Mouse (Mus musculus) embryonic stem cell, embryonic (primary cell): ENCODE results near the gene Elavl2.

Experiments used
- CTCF ChIA-PET, 4 experiments: fragments of 300-600 bp in 2 of 4; fragments of 350-600 bp in 2 of 4; sonication (Branson Sonifier 250); formaldehyde crosslinking; loops; one replicate each; lab custom pipeline; 2022; ENCODE audit warnings: inconsistent platforms in 2 of 4; lab: Charles Lee
- POLR2A ChIA-PET, 4 experiments: fragments of 300-600 bp in 2 of 4; fragments of 350-600 bp in 2 of 4; sonication (Branson Sonifier 250); formaldehyde crosslinking; loops; one replicate each; lab custom pipeline; 2022; ENCODE audit warnings: antibody characterized with exemption in 4 of 4, inconsistent platforms in 1 of 4; lab: Charles Lee

Gene Elavl2

GRCm38 (mm10) chr4:91243896-91244295 is 156.7 kb downstream of the Elavl2 start:
- POLR2A ChIA-PET: no interaction called here
- CTCF ChIA-PET: no interaction called here

DNA sequence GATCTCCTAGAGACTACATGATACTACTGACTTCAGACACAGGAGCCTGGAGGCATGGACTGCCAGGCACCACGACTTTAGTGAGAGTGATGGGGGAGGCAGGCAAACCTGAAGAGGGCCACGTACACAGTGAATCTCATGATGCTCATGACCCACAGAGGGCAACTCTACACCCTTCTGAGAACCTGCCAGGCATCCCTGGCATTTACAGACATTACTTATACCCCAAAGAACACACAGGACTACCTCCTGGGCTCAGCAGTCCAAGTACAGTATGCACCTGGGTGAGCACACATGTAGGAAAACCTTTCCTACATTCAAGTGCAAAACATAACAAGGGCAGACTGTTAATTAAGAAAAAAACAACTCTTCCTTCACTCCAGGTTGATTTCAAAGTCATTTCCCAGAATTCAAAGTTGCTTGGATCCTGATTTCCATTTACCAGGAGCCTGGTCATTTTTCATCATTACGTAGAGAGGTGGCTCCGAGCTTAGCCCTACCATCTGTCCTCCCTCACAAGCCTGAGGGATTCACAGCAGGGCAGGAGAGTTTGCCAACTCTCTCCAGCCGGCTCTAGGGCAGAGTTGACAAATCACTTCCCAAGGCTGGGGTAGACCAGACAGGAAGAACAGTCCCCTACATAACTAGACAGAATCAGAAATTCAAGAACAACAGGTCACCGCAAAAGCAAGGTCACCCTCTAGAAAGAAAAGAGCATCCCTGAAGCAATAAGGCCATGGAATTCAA is 161.7 kb downstream of the Elavl2 start:
- ChIA-PET POLR2A (interaction anchor here in 1 of 4 experiments (0.5 kb wide), 1 partner anchor 23 kb away, joined by 7 read pairs; no protein-coding TSS in a partner anchor), CTCF (no interaction called here)

DNA sequence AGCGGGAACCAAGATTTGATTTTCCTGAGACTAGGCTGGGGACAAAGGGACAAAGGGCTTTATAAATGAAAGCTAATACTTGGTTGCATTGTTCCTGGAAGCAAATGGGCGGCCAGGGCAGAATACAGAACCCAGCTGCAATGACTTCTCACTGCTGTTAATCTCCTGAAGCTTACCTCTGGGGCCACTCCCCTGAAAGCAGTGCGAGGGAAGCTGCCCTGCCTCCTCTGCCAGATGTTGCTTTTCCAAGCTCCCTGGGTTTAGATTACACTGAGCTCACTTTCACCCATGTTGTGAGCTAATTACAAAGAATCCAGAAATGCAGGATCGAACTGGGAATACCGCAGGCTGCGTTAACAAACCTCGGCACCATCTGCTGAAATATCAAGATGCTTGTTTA is 163.6 kb downstream of the Elavl2 start:
- ChIA-PET CTCF (interaction anchor here in 1 of 4 experiments (0.6 kb wide), 1 partner anchor 46 kb away, joined by 3 read pairs; no protein-coding TSS in a partner anchor), POLR2A (interaction anchor here in 1 of 4 experiments (0.8 kb wide), 1 partner anchor 9 kb away, joined by 3 read pairs; no protein-coding TSS in a partner anchor)

DNA sequence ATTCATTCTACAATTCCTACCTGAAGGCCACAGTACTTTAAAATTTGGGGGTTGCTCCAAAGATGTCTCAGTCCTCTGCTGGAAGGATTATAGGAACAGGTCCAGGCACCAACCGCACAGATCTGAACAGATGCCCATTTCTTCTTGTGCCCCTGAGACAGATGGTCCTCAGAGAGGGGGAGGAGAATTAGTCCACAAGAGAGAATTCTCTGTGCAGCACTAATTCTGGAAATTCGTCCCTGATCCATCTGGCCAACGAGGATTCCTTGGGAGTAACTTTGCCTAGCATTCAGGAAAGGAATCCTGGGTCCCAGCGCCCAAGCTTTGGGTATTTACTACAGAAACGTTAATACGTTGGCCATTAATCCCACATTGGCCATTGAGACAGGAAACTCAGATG is 165.6 kb downstream of the Elavl2 start:
- CTCF ChIA-PET: no interaction called here

GRCm38 (mm10) chr4:91233599-91233998 is 167.0 kb downstream of the Elavl2 start:
- ChIA-PET CTCF (no interaction called here), POLR2A (no interaction called here)

More for the DNA sequence above, 165.6 kb downstream of the Elavl2 start:
- POLR2A ChIA-PET: no interaction called here

GRCm38 (mm10) chr4:91230439-91230863 is 170.1 kb downstream of the Elavl2 start:
- CTCF ChIA-PET: no interaction called here
- POLR2A ChIA-PET: interaction anchor here in 1 of 4 experiments (0.7 kb wide), 1 partner anchor 64 kb away, joined by 7 read pairs; no protein-coding TSS in a partner anchor

DNA sequence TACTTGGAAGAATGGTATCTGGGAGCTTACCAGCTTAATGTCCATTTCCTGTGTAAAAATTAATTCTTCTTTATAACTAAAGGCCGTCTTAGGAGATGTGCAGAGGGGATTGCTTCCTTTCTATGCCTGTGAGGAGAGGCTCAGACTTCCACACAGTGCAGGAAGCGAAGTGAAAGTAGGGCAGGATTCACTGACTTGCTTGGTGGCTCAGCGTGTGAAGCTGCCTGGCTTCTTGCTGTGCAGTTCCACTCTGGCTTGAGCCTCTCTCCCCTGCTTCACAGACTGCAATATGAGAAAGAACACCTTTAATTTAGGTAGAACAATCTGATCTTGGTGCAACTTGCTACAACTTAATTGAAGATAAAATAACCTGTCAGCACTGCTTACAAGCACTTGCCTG is 172.2 kb downstream of the Elavl2 start:
- ChIA-PET CTCF (no interaction called here), POLR2A (no interaction called here)

DNA sequence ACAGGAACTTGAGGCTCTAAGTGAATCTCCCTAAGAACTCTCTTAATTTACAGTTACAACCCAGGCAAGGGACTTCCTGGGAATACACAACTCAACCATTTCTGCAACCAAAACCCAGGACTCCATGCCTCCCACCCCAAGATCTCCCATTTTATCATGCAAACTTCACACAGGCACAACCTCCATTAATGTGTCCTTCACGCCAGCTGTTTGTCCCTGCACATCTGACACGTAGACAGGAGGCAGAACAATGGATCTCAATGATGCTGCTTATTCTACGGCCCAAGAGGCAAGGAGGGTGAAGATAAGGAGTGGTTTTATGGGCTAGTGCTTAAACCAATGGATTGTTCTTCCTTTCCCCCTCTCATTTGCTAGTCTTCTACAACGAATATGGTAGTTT is 176.8 kb downstream of the Elavl2 start:
- POLR2A ChIA-PET: interaction anchor here in 2 of 4 experiments (0.8 to 0.9 kb wide), 2 partner anchors 10 to 153 kb away, joined by 3 to 4 read pairs; no protein-coding TSS in a partner anchor
- CTCF ChIA-PET: no interaction called here

- POLR2A ChIA-PET: no interaction called here
- CTCF ChIA-PET: no interaction called here
Measured at GRCm38 (mm10) chr4:91219322-91219721, 181.3 kb downstream of the Elavl2 start.

GRCm38 (mm10) chr4:91213917-91214316 is 186.7 kb downstream of the Elavl2 start:
- POLR2A ChIA-PET: interaction anchor here in 1 of 4 experiments (0.6 kb wide), 1 partner anchor 9 kb away, joined by 3 read pairs; no protein-coding TSS in a partner anchor
- CTCF ChIA-PET: no interaction called here

GRCm38 (mm10) chr4:91208415-91209292 is 191.9 kb downstream of the Elavl2 start:
- POLR2A ChIA-PET: interaction anchor here in 2 of 4 experiments (0.6 to 0.7 kb wide), 3 partner anchors 147 to 165 kb away, joined by 3 to 6 read pairs (median 3); no protein-coding TSS in a partner anchor

More at GRCm38 (mm10) chr4:91208415-91209292, 191.9 kb downstream of the Elavl2 start:
- CTCF ChIA-PET: no interaction called here
